Mouse (Mus musculus) embryonic facial prominence, embryonic 13.5 days (tissue): ENCODE data around the gene Socs2. TPM values are rescaled to one million over a fixed set of nuclear protein-coding genes. Genes with fewer than 3 reads are reported as not detected.

ENCODE experiments used
- ATAC-seq: fragments of 200-750 bp; cut with Nextera tagmentation; 2 replicates; pipeline ENCODE4 v1.8.0; 2017; ENCODE audit warnings: low read depth; ENCODE audit not compliant: insufficient number of reproducible peaks, insufficient read depth, low FRiP score, low TSS enrichment
- H3K27ac ChIP-seq: fragments of 300-500 bp; sonication (generic); 2 replicates; pipeline ENCODE4 v1.5.1; 2015; ENCODE audit warnings: moderate library complexity, mild to moderate bottlenecking, inconsistent platforms
- H3K27me3 ChIP-seq: fragments of 300-500 bp; sonication (generic); 2 replicates; pipeline ENCODE4 v1.6.1; 2015; ENCODE audit warnings: mild to moderate bottlenecking, inconsistent platforms
- H3K36me3 ChIP-seq: fragments of 300-500 bp; sonication (generic); 2 replicates; pipeline ENCODE4 v1.6.1; 2015; ENCODE audit warnings: mild to moderate bottlenecking, inconsistent platforms
- H3K4me1 ChIP-seq: fragments of 300-500 bp; sonication (generic); 2 replicates; pipeline ENCODE4 v1.6.1; 2015; ENCODE audit warnings: inconsistent platforms
- H3K4me2 ChIP-seq: fragments of 300-500 bp; sonication (generic); 2 replicates; pipeline ENCODE4 v1.6.1; 2015; ENCODE audit warnings: moderate library complexity, mild to moderate bottlenecking, inconsistent platforms
- H3K4me3 ChIP-seq: fragments of 300-500 bp; sonication (generic); 2 replicates; pipeline ENCODE4 v1.5.1; 2015; ENCODE audit warnings: mild to moderate bottlenecking, inconsistent platforms
- H3K9ac ChIP-seq: fragments of 300-500 bp; sonication (generic); 2 replicates; pipeline ENCODE4 v1.6.1; 2015; ENCODE audit warnings: mild to moderate bottlenecking, inconsistent platforms
- H3K9me3 ChIP-seq: fragments of 300-500 bp; sonication (generic); 2 replicates; pipeline ENCODE4 v1.6.1; 2016; ENCODE audit warnings: inconsistent platforms
- WGBS: fragments of 180-500 bp; shearing (Covaris S2); methylation state at CpG from one replicate; pipeline ENCODE4 v1.1.7; 2015; ENCODE audit warnings: mixed read lengths; 5-methylcytosine and 5-hydroxymethylcytosine counted together
- polyA plus RNA-seq: library from polyadenylated mRNA; unstranded; fragments of >200 nt; fragmentation: Nextera tagmentation; extraction: Ambion mirVana; gene quantifications from 2 replicates; pipeline ENCODE4 v1.2.1, GENCODE M21; 2015

The Socs2 gene
- polyA plus RNA-seq, 1 experiment from 2014 or later: 56.2 TPM

GRCm38 (mm10) chr10:95388821-95389477 lies 28.0 kb downstream of the Socs2 start:
- Histone ChIP-seq H3K4me1 (peaks cover 27% of the 10 kb centered on the region), H3K4me2 (peak overlapping the region; percentile 37), H3K9ac (no peak overlapping the region), H3K9me3 (no peaks in the 10 kb centered on the region), H3K27me3 (no peaks in the 10 kb centered on the region), H3K27ac (no peak overlapping the region), H3K36me3 (no peaks in the 10 kb centered on the region), H3K4me3 (peak overlapping the region; percentile 10; the same call in 1 of the 2 replicates)
- WGBS: 36% methylated on average over 23 of the region's 23 CpGs
- ATAC-seq: no peak

GRCm38 (mm10) chr10:95386527-95386926 lies 30.5 kb downstream of the Socs2 start:
- H3K36me3 ChIP-seq: no peaks in the 10 kb centered on the region
- ATAC-seq: no peak
- H3K27ac ChIP-seq: 0 out of 2 replicates have a peak overlapping the region, but pooled peaks have one; percentile 78
- H3K4me3 ChIP-seq: no peak overlapping the region
- no peaks in the 10 kb centered on the region for H3K9me3 ChIP-seq
- H3K27me3 ChIP-seq: no peaks in the 10 kb centered on the region
- H3K9ac ChIP-seq: no peak overlapping the region
- H3K4me2 ChIP-seq: no peak overlapping the region
- WGBS: 94% methylated on average over 6 of the region's 6 CpGs
- H3K4me1 ChIP-seq: peaks cover 26% of the 10 kb centered on the region

- no peak overlapping the region for H3K9ac ChIP-seq
- no peaks in the 10 kb centered on the region for H3K27me3 ChIP-seq
- H3K36me3 ChIP-seq: no peaks in the 10 kb centered on the region
- H3K4me1 ChIP-seq: peaks cover 26% of the 10 kb centered on the region
- peak; percentile 66; the same call in 1 of the 2 replicates for ATAC-seq
- H3K4me3 ChIP-seq: no peak overlapping the region
- H3K4me2 ChIP-seq: no peak overlapping the region
- 42% methylated on average over 4 of the region's 4 CpGs for WGBS
- no peaks in the 10 kb centered on the region for H3K9me3 ChIP-seq
- H3K27ac ChIP-seq: peak overlapping the region; percentile 78; the same call in 1 of the 2 replicates
Observed at GRCm38 (mm10) chr10:95385801-95386203, 31.2 kb downstream of the Socs2 start.

GRCm38 (mm10) chr10:95385081-95385480 lies 31.9 kb downstream of the Socs2 start:
- WGBS: 29% methylated on average over 1 of the region's 1 CpGs
- peak overlapping the region; percentile 78 for H3K27ac ChIP-seq

GRCm38 (mm10) chr10:95384446-95384845 lies 32.5 kb downstream of the Socs2 start:
- H3K9me3 ChIP-seq: 0 out of 2 replicates have a peak, but pooled peaks cover 5% of the 10 kb centered on the region
- H3K9ac ChIP-seq: no peak overlapping the region
- no peak overlapping the region for H3K4me2 ChIP-seq
- no peak overlapping the region; the same call in 1 of the 2 replicates for H3K27ac ChIP-seq
- H3K4me1 ChIP-seq: peaks cover 26% of the 10 kb centered on the region
- WGBS: 78% methylated on average over 8 of the region's 8 CpGs
- no peak for ATAC-seq
- no peaks in the 10 kb centered on the region for H3K36me3 ChIP-seq
- H3K27me3 ChIP-seq: no peaks in the 10 kb centered on the region
- no peak overlapping the region for H3K4me3 ChIP-seq

More at GRCm38 (mm10) chr10:95385081-95385480, 31.9 kb downstream of the Socs2 start:
- Histone ChIP-seq H3K4me1 (peaks cover 26% of the 10 kb centered on the region), H3K4me2 (no peak overlapping the region), H3K36me3 (no peaks in the 10 kb centered on the region), H3K27me3 (no peaks in the 10 kb centered on the region), H3K9ac (no peak overlapping the region), H3K4me3 (no peak overlapping the region), H3K9me3 (0 out of 2 replicates have a peak, but pooled peaks cover 5% of the 10 kb centered on the region)
- no peak for ATAC-seq

GRCm38 (mm10) chr10:95373340-95373739 lies 43.6 kb downstream of the Socs2 start:
- H3K4me1 ChIP-seq: no peaks in the 10 kb centered on the region
- no peak overlapping the region for H3K4me3 ChIP-seq
- H3K27ac ChIP-seq: no peak overlapping the region
- H3K4me2 ChIP-seq: no peak overlapping the region
- H3K36me3 ChIP-seq: no peaks in the 10 kb centered on the region
- H3K27me3 ChIP-seq: no peaks in the 10 kb centered on the region
- H3K9ac ChIP-seq: no peak overlapping the region
- peaks cover 6% of the 10 kb centered on the region; the same call in 1 of the 2 replicates for H3K9me3 ChIP-seq
- ATAC-seq: no peak
- WGBS: 83% methylated on average over 6 of the region's 6 CpGs

- 84% methylated on average over 3 of the region's 3 CpGs for WGBS
- Histone ChIP-seq H3K9ac (no peak overlapping the region), H3K4me2 (no peak overlapping the region), H3K36me3 (no peaks in the 10 kb centered on the region), H3K4me3 (no peak overlapping the region), H3K27ac (no peak overlapping the region), H3K9me3 (peaks cover 6% of the 10 kb centered on the region; the same call in 1 of the 2 replicates), H3K4me1 (no peaks in the 10 kb centered on the region), H3K27me3 (no peaks in the 10 kb centered on the region)
- ATAC-seq: no peak
Observed at GRCm38 (mm10) chr10:95371942-95372341, 45.0 kb downstream of the Socs2 start.

- Histone ChIP-seq H3K27ac (no peak overlapping the region), H3K9me3 (peaks cover 8% of the 10 kb centered on the region), H3K9ac (no peak overlapping the region), H3K4me3 (no peak overlapping the region), H3K27me3 (no peaks in the 10 kb centered on the region), H3K4me2 (no peak overlapping the region), H3K36me3 (no peaks in the 10 kb centered on the region), H3K4me1 (no peaks in the 10 kb centered on the region)
- no peak for ATAC-seq
Observed at GRCm38 (mm10) chr10:95369190-95369589, 47.8 kb downstream of the Socs2 start.

- H3K9ac ChIP-seq: no peak overlapping the region
- no peak overlapping the region for H3K4me2 ChIP-seq
- peaks cover 8% of the 10 kb centered on the region for H3K9me3 ChIP-seq
- WGBS: 92% methylated on average over 14 of the region's 14 CpGs
- H3K4me3 ChIP-seq: no peak overlapping the region
- no peaks in the 10 kb centered on the region for H3K4me1 ChIP-seq
- no peak overlapping the region for H3K27ac ChIP-seq
- H3K36me3 ChIP-seq: no peaks in the 10 kb centered on the region
- no peaks in the 10 kb centered on the region for H3K27me3 ChIP-seq
- no peak for ATAC-seq
Observed at GRCm38 (mm10) chr10:95368151-95368550, 48.8 kb downstream of the Socs2 start.

- Histone ChIP-seq H3K9ac (no peak overlapping the region), H3K9me3 (peaks cover 8% of the 10 kb centered on the region), H3K27me3 (no peaks in the 10 kb centered on the region), H3K4me2 (no peak overlapping the region), H3K36me3 (no peaks in the 10 kb centered on the region), H3K4me1 (no peaks in the 10 kb centered on the region), H3K4me3 (no peak overlapping the region), H3K27ac (no peak overlapping the region)
- ATAC-seq: no peak
- 86% methylated on average over 9 of the region's 9 CpGs for WGBS
Observed at GRCm38 (mm10) chr10:95367661-95368089, 49.3 kb downstream of the Socs2 start.

- H3K36me3 ChIP-seq: no peaks in the 10 kb centered on the region
- peaks cover 8% of the 10 kb centered on the region for H3K9me3 ChIP-seq
- H3K4me3 ChIP-seq: no peak overlapping the region
- no peak overlapping the region for H3K9ac ChIP-seq
- no peak overlapping the region for H3K27ac ChIP-seq
- WGBS: 68% methylated on average over 7 of the region's 7 CpGs
- H3K4me1 ChIP-seq: no peaks in the 10 kb centered on the region
- no peak for ATAC-seq
- no peak overlapping the region for H3K4me2 ChIP-seq
- no peaks in the 10 kb centered on the region for H3K27me3 ChIP-seq
Observed at GRCm38 (mm10) chr10:95367241-95367640, 49.7 kb downstream of the Socs2 start.

- peaks cover 2% of the 10 kb centered on the region; the same call in 1 of the 2 replicates for H3K9me3 ChIP-seq
- no peak overlapping the region for H3K9ac ChIP-seq
- WGBS: 27% methylated on average over 2 of the region's 2 CpGs
- H3K27ac ChIP-seq: no peak overlapping the region
- H3K27me3 ChIP-seq: no peaks in the 10 kb centered on the region
- no peak overlapping the region for H3K4me2 ChIP-seq
- no peak overlapping the region for H3K4me3 ChIP-seq
- H3K36me3 ChIP-seq: no peaks in the 10 kb centered on the region
- no peaks in the 10 kb centered on the region for H3K4me1 ChIP-seq
- ATAC-seq: no peak
Observed at GRCm38 (mm10) chr10:95362326-95362725, 54.7 kb downstream of the Socs2 start.
